Mouse (Mus musculus) C2C12 (cell line): ENCODE measurements at regions not wholly inside any gene's neighbourhood (a gene's known extent, or its start where the extent isn't known, plus 50 kb on each side); places are given as distances from the start of the nearest gene placed in this dataset.

Experiments
- CEBPB ChIP-seq: IDR thresholded peaks from one replicate; pipeline ENCODE4 v1.6.1; 2011; ENCODE audit warnings: low read depth, mild to moderate bottlenecking, control low read depth, moderate library complexity
- CTCF ChIP-seq: IDR thresholded peaks from one replicate; pipeline ENCODE4 v1.5.1; 2011; ENCODE audit not compliant: control insufficient read depth, insufficient read depth, insufficient read length
- FOSL1 ChIP-seq: IDR thresholded peaks from one replicate; pipeline ENCODE4 v1.8.0; 2011; ENCODE audit warnings: mild to moderate bottlenecking, low read length; ENCODE audit not compliant: poor library complexity, insufficient read depth, severe bottlenecking
- MAX ChIP-seq: IDR thresholded peaks from one replicate; pipeline ENCODE4 v1.6.1; 2011; ENCODE audit warnings: mild to moderate bottlenecking, control low read depth
- MYOD1 ChIP-seq: IDR thresholded peaks from one replicate; pipeline ENCODE4 v1.6.1; 2011; ENCODE audit warnings: low read depth; ENCODE audit not compliant: control insufficient read depth, insufficient read length
- MYOG ChIP-seq: IDR thresholded peaks from one replicate; pipeline ENCODE4 v1.6.1; 2011; ENCODE audit not compliant: control insufficient read depth, insufficient read length; ENCODE audit errors: extremely low read depth
- USF1 ChIP-seq: IDR thresholded peaks from one replicate; pipeline ENCODE4 v1.6.1; 2011; ENCODE audit warnings: low read depth, mild to moderate bottlenecking, control low read depth, moderate library complexity

DNA sequence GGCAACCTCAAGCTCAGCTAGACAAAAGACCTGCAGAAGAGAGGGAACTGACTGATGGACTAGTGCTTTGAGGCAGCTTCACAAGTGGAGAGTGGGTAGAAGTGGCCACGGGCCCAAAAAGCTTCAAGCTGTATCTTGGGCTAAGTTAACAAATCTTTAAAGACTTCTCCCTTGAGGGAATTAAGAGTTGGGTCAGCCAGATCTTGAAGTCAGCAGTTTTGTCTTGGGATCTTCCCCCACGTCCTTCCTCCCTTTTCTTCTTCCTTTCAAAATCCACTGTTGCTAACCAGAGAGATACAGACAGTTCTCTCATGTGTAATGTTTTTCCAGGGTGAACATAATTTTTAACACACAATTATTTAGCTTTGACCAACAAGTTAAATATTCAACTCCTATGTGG is 91.5 kb upstream of the Trabd2b start:
- TF ChIP-seq CTCF, result no peak
- TF ChIP-seq MYOG, result no peak
- TF ChIP-seq MYOD1, result no peak
- no peak for TF ChIP-seq MAX
- no peak for TF ChIP-seq FOSL1
- no peak for TF ChIP-seq CEBPB
- TF ChIP-seq USF1, result no peak
